Mouse (Mus musculus): Measurements from ENCODE around the gene Rabgap1l. TPM values are rescaled to one million over a fixed set of nuclear protein-coding genes. Genes with fewer than 3 reads are reported as not detected.
A peak's percentile ranks its signal among the peaks of the same experiment; 100 is the strongest.

Gene Rabgap1l
- total and polyA plus RNA-seq, 2 experiments from 2014 or later: 34.1 to 110 TPM

DNA sequence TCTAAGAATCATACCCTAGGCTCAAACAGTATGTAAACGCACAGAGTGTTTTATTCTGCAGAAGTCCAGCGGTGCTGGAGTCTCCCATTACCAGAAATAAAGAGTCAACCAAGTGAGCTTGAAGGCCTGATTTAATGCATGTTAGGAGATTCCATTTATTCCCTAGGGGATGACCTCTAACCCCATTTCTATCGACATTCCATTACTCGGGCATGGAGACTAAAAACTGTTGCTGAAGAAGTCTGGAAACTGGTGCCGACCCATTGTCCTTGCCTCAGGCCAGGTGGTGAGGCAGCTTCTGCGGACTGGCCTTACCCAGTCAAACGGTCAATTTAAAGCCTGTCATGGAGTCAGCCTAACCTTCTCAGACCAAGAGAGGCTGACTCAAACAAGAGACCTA is 578.8 kb downstream of the Rabgap1l start:
- Histone ChIP-seq H3K27me3 (ENCODE audit: insufficient read depth, low read length) (no peaks in the 10 kb centered on the region), H3K36me3 (ENCODE audit: insufficient read depth, low read length) (no peaks in the 10 kb centered on the region), H3K9ac (replicated peaks; ENCODE audit: low read length, poor library complexity, severe bottlenecking) (no peak overlapping the region), H3K9me3 (ENCODE audit: low read length) (no peaks in the 10 kb centered on the region), H3K4me1 (ENCODE audit: insufficient read depth, low read length) (peaks cover 13% of the 10 kb centered on the region), H3K4me2 (ENCODE audit: low read depth, low read length, poor library complexity, severe bottlenecking) (peak overlapping the region; percentile 61; the same call in 1 of the 2 replicates), H3K27ac (ENCODE audit: low read depth, low read length) (peak overlapping the region; percentile 94; the same call in 1 of the 2 replicates), H3K4me3 (ENCODE audit: low read depth, low read length) (no peak overlapping the region)
- 84% methylated on average over 7 of the region's 7 CpGs for WGBS
- TF ChIP-seq CTCF (IDR thresholded peaks at IDR 0.05): no peak
- DNase-seq (ENCODE audit: low spot score) (no peak), ATAC-seq (ENCODE audit: low FRiP score) (no peak)

DNA sequence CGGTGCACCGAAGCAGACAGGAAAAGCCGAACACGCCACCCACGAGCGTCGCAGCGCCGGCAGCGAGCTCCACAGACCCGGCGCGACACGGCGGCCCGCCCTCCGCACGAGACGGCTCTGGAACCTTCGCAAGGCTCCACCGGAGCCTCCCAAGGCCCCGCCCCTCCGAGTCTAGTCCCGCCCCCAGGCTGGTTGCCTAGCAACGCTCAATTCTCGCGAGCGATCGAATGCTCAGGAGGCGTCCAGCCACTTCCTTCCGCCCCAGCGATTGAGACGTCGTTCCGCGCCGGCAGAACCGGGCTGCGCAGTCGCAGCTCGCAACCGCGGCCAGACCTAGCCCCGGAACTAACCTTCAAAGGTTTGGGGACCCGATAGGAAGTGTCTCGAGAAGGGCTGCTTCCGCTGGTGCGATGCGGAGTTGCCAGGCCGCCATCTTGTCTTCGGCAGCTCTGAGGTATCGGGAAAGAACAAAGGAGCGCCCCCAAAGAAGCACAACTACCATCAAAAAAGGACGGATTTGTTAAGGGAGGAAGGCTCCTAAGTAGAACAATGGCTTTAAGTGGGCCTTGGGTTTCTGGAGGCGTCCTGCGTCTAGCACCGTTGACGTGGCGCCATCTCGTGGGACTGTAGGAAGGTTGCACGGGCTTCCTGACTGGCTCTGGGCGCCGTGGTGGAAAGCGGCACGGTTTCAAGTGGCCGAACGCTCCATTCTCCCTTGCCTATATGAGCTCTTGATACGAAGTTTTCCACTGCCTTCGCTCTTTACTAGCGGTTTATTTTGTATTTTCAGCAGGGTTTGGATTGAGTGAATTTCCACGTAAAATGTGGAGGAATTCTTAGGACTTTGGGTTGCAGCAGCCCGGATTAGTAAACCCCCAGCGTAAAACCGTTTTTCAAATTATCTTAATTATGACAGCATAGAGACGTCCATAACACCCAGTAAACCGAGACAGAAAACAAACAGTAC is 580.0 kb downstream of the Rabgap1l start, which contains the start of gene Cacybp:
TSS of gene Cacybp (minus strand) at position 173 of the 967 bp plus-strand sequence.
- peak within 1 kb of the TSS; percentile 75 for H3K4me3 ChIP-seq (ENCODE audit: low read depth, low read length)
- peak within 1 kb of the TSS; percentile 81 for H3K9ac ChIP-seq (replicated peaks; ENCODE audit: low read length, poor library complexity, severe bottlenecking)
- ATAC-seq (ENCODE audit: low FRiP score) (peak; percentile 98), DNase-seq (ENCODE audit: low spot score) (peak; percentile 100)
- H3K27me3 ChIP-seq (ENCODE audit: insufficient read depth, low read length): no peaks in the 10 kb centered on the region
- H3K4me1 ChIP-seq (ENCODE audit: insufficient read depth, low read length): peaks cover 13% of the 10 kb centered on the region
- H3K36me3 ChIP-seq (ENCODE audit: insufficient read depth, low read length): no peaks in the 10 kb centered on the region
- peak within 1 kb of the TSS; percentile 94 for H3K27ac ChIP-seq (ENCODE audit: low read depth, low read length)
- WGBS: under 1% methylated on average over 75 of the region's 76 CpGs
- peak; percentile 81 for TF ChIP-seq CTCF (IDR thresholded peaks at IDR 0.05)
- peak within 1 kb of the TSS; percentile 63 for H3K4me2 ChIP-seq (ENCODE audit: low read depth, low read length, poor library complexity, severe bottlenecking)
- no peaks in the 10 kb centered on the region for H3K9me3 ChIP-seq (ENCODE audit: low read length)

DNA sequence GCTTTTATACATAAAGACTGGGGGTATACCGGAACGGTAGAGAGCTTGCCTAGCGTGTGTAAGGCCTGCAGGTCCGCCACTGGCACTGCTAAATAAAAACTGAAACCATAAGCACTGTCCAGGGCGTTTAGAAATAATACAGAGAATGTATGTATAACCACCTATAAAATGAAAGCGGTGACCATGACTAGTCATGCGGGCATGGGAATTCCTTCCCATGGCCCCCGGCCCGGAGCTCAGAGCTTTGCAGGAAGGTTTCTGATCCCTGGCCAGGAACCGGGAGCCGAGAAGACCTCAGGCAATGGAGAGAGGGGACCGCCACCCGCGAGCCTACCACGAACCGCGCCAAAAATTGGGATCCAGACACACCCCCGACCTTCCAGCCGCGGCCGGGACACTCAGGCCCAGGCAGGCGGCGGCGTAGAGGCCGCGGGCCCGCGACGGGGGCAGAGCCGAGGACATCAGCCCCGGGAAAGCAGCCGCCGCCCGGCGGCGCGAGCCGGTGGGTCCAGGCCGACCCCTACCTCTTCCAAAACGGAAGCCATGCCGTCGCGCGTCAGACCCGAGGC is 580.8 kb downstream of the Rabgap1l start:
- peaks cover 5% of the 10 kb centered on the region; the same call in 1 of the 2 replicates for H3K36me3 ChIP-seq (ENCODE audit: insufficient read depth, low read length)
- H3K4me1 ChIP-seq (ENCODE audit: insufficient read depth, low read length): peaks cover 13% of the 10 kb centered on the region
- H3K9me3 ChIP-seq (ENCODE audit: low read length): no peaks in the 10 kb centered on the region
- peak overlapping the region; percentile 63 for H3K4me2 ChIP-seq (ENCODE audit: low read depth, low read length, poor library complexity, severe bottlenecking)
- ATAC-seq (ENCODE audit: low FRiP score) (peak; percentile 76), DNase-seq (ENCODE audit: low spot score) (peak; percentile 45)
- H3K9ac ChIP-seq (replicated peaks; ENCODE audit: low read length, poor library complexity, severe bottlenecking): peak overlapping the region; percentile 81
- peak overlapping the region; percentile 75 for H3K4me3 ChIP-seq (ENCODE audit: low read depth, low read length)
- WGBS: under 1% methylated on average over 43 of the region's 45 CpGs
- TF ChIP-seq CTCF (IDR thresholded peaks at IDR 0.05): no peak
- peak overlapping the region; percentile 91 for H3K27ac ChIP-seq (ENCODE audit: low read depth, low read length)
- no peaks in the 10 kb centered on the region for H3K27me3 ChIP-seq (ENCODE audit: insufficient read depth, low read length)

DNA sequence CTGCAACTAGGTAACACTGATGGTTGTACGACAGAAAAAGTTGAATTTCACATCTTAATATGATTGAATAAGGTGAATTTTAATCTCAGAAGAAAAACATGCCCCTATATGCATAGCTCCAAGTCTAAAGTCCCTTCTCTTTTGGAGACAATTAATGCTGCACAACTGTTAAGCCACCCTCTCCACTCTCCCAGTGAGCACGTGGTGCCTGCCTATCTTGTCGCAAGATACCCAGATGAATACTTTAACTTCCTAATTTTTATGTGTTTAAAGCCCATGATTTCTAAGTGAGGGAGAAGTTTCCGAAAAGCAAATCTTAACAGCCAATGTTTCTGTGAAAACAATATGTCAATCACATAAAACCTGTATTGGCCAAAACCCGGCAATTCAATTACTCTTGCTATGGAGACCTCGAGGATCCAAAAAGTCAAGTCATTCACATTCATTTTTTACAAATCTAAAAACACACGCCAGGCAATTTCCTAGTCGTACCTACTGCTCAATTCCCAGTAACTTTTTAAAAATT is 581.4 kb downstream of the Rabgap1l start:
- Histone ChIP-seq H3K36me3 (ENCODE audit: insufficient read depth, low read length) (peaks cover 5% of the 10 kb centered on the region; the same call in 1 of the 2 replicates), H3K27me3 (ENCODE audit: insufficient read depth, low read length) (no peaks in the 10 kb centered on the region), H3K9ac (replicated peaks; ENCODE audit: low read length, poor library complexity, severe bottlenecking) (peak overlapping the region; percentile 81), H3K27ac (ENCODE audit: low read depth, low read length) (peak overlapping the region; percentile 91; the same call in 1 of the 2 replicates), H3K4me3 (ENCODE audit: low read depth, low read length) (peak overlapping the region; percentile 75), H3K4me2 (ENCODE audit: low read depth, low read length, poor library complexity, severe bottlenecking) (peak overlapping the region; percentile 63), H3K9me3 (ENCODE audit: low read length) (no peaks in the 10 kb centered on the region), H3K4me1 (ENCODE audit: insufficient read depth, low read length) (peaks cover 13% of the 10 kb centered on the region)
- WGBS: 1% methylated on average over 8 of the region's 8 CpGs
- ATAC-seq (ENCODE audit: low FRiP score) (no peak), DNase-seq (ENCODE audit: low spot score) (no peak)
- TF ChIP-seq CTCF (IDR thresholded peaks at IDR 0.05): no peak

DNA sequence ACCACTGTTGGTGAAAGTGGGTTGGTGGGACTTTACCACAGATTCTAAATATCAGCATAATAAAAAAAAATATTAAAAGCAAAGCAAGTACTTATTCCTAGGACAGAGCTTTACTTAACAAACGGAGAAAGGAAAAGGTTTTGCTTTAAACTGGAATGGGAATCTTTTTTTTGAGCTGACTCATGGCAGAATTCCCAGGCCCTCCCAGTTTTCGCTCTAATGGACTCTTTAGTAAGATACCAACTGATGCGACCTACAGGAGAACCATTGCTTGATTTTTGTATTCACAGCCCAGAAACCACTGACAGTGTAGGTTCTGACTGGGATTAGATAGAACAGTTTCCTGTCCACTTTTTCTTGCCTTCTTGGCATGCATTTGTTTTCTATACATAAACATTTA is 582.4 kb downstream of the Rabgap1l start:
- Histone ChIP-seq H3K4me2 (ENCODE audit: low read depth, low read length, poor library complexity, severe bottlenecking) (peak overlapping the region; percentile 63), H3K27ac (ENCODE audit: low read depth, low read length) (no peak overlapping the region), H3K4me3 (ENCODE audit: low read depth, low read length) (peak overlapping the region; percentile 75; the same call in 1 of the 2 replicates), H3K9ac (replicated peaks; ENCODE audit: low read length, poor library complexity, severe bottlenecking) (no peak overlapping the region), H3K9me3 (ENCODE audit: low read length) (no peaks in the 10 kb centered on the region), H3K4me1 (ENCODE audit: insufficient read depth, low read length) (peaks cover 13% of the 10 kb centered on the region), H3K36me3 (ENCODE audit: insufficient read depth, low read length) (peaks cover 11% of the 10 kb centered on the region; the same call in 1 of the 2 replicates), H3K27me3 (ENCODE audit: insufficient read depth, low read length) (no peaks in the 10 kb centered on the region)
- no peak for TF ChIP-seq CTCF (IDR thresholded peaks at IDR 0.05)
- ATAC-seq (ENCODE audit: low FRiP score) (no peak), DNase-seq (ENCODE audit: low spot score) (no peak)
- WGBS: 52% methylated on average over 3 of the region's 3 CpGs
